Mouse (Mus musculus) left cerebral cortex, adult 9 months (tissue): ENCODE results near the gene Hand2.

Experiments
- DNase-seq, 2 experiments: peaks; one replicate each; pipeline ENCODE4 v3.0.0; 2022; ENCODE audit warnings: low spot score in 2 of 2

Hand2 gene

DNA sequence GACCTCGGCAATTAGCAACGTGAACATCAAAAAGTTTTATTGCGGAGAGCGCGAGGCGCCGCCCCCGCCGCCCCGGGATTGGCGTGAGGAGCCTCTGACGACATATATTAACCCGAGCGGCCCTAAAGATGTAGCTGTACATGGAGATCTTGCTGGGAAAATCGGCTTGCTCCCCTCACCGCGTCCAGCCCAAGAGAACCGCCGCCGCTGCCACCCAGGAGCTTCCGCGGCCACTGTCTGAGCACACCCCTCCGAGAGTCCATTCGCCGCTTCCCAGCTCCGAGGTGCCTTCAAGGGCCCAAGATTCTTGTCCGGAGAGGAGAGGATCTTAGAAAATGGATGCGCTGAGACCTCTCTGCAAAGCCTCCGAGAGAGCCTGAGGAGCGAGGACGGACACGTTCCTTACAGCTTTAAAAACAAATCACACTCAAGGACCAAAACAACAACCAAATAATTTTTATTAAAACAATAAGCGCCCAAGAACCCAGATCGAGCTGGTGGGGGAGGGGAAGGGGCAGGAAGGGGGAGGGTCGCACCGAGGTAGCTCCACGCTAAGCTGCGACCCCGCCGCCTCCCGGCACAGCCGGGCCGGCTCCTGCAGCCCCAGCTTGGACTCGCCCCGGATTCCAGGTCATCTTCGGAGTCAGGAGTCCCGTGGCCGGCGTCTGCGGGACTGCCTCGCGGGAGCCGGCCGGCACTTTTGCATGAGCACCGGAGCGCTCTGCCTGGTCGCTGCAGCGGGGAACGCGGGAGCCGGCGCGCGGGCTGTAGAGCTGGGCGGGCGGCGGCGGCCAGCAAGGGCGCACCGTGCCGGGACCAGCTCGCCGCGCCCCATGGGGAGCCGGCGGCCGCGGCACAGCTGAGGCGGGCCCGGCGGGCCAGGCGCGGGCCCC lies at the start of gene Hand2:
Gene Hand2 (plus strand): TSS at position 133 of the 893 bp plus-strand sequence.
- no peak for DNase-seq

DNA sequence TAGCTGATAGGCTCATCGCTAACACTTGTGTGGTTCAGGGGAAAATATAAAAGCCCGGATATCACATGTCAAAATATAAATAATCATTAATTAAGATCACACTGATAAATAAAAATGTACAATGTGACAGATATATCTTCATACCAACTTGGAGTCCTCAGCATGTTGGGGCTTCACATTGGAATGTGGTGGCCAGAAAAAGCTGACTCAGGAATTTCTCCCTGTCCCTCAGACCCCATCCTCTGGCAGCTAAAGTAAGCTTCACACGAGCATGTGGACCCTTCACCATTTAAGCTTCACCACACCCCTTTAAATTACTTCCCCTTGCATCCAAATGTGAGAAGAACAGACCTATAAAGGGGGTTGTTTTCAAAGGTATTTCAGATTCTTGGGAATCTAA lies 47.7 kb upstream of the Hand2 start:
- no peak for DNase-seq

DNA sequence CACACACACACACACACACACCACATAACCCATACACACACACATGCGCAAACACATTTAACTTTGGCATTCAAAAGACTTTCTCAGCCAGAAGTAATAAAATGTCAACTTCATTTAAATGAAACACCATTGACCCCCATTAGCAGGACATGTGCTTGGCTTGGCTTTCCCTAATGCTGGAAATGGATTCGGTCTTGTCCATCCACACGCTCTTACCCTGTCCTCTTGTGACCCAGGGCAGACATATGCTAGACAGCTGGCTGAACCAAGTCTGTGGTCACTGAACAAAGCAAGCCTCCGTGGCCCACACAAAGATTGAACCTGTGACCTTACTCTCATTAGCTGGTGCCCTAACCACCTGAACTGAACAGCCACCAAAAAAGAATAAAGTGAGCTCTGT lies 27.3 kb upstream of the Hand2 start:
- no peak for DNase-seq

DNA sequence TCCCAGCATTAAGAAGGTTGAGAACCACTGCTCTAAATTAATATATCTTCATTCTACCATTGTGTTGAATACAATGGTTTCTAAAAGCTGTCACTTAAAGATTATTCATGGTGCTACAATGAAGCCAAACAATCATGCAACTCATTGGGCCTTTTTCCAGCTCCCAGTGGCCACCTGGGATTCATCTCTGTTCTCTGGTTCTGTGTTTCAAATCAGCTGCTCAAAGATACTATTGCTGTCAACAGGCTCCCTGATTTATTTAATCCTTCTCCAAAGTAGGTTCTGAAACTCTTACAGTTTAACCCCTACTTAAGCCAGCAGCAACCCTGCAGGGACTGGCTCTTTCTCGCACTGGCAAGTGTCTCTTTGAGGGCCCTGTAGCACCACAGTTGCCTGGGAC lies 17.3 kb upstream of the Hand2 start:
- DNase-seq, result no peak

DNA sequence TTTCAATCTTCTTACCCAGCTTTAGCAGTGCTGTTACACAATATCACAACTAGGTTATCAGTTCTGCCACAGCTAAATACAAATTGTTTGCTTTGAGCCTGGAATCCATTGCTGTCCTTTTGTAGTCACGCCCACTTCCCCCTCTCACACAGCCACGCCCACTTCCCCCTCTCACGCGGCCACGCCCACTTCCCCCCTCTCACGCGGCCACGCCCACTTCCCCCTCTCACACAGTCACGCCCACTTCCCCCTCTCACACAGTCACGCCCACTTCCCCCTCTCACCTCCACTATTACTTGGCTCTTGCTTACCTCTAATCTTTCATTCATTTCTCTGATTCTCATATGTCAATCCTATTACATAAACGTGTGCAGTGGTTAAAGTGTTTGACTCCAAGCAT lies 15.8 kb upstream of the Hand2 start:
- no peak for DNase-seq

DNA sequence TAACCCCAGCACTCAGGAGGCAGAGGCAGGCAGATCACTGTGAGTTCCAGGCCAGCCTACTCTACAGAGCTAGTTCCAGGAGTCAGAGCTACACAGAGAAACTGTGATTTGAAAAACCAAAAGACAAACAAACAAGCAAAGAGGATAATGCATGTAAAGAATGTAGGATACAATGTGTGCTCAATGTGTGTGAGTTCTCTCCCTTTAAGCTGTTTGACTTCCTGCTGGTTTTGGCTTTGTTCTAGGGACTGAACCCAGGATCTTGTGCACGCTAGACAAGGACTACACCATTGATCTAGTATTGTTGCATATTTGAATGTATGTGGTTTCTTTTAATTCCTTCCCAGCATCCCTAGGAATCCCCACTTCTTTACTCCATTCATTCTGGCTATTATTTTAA lies 14.3 kb upstream of the Hand2 start:
- no peak for DNase-seq

DNA sequence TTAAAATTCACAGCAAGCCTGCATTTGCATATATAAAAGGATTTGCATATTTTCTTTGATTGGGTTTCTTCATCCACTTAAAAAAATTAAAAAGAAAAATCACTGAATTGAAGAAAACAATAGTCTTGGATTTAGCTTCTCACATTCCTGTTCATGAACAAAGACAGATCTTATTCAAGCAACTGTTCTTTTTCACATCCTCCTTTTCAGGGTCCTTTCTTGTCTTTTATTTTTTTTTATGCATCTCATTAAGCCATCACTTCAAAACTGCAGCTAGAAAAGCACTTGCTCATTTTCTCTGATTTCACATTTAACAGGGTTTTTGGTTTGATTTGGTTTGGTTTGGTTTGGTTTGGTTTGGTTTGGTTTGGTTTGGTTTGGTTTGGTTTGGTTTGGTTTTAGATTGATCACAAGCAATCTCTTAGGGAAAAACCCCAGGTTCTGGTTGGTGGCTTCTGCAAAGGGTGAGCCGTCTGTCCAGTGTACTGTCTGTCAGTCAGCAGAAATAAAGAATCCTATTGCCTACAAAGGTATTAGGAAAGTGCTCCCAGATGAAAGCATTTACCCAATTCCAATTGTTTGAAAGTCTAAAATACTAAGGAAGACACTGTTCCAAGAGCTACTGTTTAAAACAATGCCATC lies 10.8 kb upstream of the Hand2 start:
- DNase-seq, result no peak

DNA sequence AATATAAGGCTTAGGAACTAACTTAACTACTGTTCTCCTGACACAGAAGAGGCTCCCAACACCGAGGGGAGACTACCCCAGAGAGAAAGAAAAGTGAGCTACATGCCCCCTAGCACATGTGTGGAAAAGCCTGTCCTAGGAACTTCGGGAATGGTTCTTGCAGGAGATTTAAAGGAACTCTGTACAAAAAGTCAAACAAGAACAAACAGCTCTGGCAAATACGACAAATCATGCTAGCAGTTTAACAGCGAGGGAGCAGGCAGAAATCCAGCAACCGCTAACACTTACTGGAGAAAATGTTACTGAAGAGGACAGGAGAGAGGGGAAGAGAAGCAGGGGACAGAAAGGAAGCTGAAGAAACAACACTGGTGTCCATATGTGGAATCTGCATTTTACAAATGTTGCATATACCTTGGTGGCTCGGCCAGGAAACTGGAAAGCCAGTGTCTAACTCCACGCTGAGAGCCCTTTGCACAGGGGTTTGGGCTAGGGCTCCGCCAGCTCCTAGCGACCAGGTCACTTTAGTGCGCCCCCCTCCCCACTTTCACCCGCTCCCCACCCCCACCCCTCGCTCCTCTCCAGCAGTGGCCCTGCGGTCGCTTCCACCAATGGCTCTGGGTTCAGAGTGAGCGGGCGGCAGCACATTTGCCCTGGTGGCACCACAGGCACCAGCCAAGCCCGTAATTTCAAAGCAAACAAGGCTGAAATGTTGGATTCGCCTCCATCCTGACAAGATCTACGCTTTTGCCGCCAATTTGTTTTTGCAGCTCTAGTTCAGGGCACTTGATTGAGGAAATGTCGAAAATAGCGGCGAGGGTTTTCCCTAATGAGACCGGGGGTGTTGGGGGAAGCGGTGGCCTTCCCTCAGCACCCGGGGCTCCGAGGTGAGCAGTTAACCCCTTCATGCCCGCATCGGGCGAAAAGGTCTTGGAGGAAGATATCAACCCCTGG lies 8.5 kb upstream of the Hand2 start:
- no peak for DNase-seq

DNA sequence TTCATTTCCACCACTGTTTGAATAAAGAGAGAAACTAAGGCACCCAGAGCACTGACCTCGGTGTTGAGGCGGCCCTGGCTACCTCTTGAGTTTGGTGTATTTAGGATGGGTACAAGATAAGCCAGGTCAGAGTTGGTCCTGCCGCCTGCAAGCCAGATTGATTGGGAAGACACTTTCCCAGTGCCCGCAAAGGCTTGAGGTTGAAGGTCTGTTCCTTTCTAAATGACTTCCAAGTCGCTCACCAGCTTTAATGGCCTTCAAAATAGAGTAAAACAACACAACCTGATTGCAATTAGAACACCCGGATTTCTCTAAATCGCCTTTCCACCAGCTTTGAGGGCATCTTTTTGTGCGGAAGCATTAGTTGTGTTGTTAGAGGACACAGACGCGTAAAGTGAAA lies 7.2 kb upstream of the Hand2 start:
- DNase-seq, result no peak

DNA sequence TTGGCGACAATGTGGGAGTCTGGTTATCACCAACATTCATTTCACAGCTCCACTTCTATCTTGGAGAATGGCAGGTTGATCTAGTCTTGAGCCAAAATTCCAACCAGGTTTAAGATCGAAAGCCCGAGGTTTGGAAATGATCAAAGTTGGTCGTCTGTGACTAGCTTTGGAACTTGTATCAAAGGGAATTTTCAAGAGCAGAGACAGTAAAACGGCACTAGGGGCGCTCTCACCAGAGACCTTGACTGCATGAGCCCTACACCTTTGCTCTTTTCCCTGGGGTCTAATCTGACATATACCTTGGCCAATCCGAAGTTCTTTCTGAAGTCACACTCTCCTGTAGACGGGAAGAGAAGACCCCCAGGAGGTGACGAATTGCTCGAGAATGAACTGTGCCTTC lies 6.6 kb upstream of the Hand2 start:
- DNase-seq, result no peak

DNA sequence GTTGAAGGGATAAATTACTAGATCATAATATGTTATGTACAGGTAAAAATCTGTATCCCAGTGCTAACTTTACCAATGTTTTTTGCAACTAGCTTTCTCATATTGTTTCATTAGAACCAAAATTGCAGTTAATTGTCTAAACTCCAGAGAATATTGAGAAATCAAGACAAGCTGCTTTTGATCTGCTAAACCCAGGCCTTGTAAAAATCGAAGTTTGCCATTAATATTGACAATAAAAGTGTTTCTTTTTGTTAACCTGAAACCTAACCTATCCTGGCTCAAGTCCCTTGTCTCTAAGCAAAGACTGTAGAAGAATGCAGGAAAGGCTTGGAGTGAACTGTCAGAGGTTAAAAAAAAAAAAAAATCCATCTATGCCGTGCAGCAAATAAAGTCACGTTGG lies 5.3 kb upstream of the Hand2 start:
- DNase-seq, result no peak

DNA sequence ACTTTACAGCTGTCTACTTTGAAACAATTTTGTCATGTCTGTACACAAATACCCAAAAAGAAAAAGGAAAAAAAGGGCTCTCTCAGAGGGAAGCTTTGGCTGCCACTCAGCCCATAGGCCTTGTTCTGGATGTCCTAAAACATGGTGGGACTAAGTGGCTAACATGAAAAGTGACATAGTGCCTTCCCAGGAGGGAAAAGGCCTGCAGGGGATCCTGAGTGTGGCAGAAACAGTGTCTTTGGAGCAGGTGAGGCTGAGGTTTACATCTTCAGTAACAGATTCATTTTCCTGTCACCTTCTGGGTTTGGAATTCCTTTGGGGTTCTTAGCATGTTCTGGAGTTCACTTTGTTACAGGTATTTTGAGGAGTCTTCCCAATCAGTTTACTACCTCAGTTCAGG lies 3.7 kb upstream of the Hand2 start:
- no peak for DNase-seq

DNA sequence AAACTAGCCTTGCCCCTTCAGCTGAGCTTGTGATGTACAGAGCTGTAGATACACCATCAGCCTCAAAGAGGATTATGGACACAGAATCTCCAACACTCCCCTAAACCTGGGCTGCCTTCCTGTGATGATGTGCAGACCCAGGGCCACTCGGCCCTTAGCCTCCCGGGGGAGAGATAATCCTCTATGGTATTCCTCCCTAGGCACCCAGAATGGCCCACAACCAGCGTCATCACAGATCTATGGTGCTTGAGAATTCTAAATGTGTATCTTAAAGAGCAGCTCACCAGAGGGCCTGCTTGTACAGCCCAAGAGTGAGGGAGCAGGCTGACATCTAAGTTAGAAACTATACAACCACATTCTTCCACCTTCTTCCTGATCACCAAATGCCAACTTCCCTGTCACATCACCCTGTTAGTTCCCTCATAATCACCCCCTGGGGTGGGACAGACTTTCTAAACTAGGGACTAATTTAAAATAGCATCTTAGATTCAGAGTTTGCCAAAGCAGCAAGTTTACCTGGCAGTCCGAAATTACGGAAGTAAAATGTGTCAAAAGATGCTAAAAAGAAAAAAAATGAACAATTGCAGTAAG lies 2.8 kb upstream of the Hand2 start:
- no peak for DNase-seq

DNA sequence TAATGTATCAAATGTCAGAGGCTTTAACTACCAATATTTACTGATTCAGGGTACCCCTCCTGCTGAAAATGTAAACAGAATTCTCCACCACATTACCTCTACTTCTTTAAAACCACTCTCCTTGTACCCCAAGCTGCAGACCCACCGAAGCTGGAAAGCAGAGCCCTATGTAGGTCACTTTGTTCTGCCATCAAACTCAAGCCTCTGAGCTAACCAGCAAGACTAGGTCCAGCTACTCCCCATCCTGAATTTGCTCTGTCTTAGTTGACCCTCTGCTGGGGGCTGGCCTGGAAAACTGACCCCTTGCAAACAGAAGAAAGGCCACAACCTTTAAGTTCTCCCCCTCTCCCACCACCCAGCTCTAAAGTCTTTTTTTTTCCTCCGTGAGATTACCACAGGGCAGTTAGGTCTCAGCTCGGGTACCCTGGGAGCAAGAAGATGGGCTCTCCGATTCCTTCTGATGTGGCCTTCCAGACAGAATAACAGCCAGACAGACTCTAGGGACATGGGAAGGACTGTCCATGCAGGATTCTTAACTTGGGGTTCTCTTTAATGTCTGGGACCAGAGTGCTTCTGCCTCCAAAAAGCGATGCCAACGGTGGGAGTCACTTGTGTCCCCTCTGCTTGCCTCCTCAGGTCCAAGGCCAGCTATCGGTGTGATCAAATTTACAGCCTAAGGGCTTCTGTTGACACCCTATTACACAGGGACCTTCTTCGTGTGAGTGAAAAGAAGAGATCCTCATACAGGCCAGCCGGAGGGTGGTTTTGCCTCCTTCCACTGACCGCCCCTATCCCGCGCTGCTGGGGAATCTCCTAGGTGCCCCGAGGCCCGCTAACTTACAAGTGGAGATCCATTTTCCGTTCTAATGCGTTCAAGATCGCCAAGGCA lies 1.4 kb upstream of the Hand2 start:
- no peak for DNase-seq

DNA sequence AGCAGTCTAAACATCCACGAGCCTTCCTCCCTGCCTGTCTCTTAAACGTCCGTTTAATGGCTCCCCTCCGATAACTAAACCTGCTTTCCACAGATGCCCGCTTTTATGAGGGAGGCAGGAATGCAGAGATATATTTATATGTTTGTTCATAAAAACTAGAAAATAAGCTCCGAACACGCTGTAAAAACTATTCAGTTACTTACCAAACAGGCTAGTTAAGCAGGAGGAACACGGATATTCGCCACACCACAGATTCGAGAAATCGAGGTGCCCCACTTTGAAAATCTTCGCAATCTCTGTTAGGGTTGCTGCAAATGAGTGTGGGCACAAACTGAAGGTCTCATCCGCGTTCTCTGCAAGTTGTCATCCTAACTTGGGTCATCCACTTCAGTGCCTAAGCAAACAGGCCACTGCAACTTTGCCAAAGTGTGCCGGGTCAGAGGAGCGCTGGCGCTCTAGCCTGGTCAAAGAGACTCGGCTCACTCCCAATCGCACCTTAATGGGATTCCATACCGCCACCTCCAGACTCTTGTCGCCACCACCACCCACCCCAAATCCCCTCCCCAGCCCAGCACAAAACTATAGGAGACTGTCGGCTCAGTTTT lies 700 bp upstream of the Hand2 start:
- no peak for DNase-seq

DNA sequence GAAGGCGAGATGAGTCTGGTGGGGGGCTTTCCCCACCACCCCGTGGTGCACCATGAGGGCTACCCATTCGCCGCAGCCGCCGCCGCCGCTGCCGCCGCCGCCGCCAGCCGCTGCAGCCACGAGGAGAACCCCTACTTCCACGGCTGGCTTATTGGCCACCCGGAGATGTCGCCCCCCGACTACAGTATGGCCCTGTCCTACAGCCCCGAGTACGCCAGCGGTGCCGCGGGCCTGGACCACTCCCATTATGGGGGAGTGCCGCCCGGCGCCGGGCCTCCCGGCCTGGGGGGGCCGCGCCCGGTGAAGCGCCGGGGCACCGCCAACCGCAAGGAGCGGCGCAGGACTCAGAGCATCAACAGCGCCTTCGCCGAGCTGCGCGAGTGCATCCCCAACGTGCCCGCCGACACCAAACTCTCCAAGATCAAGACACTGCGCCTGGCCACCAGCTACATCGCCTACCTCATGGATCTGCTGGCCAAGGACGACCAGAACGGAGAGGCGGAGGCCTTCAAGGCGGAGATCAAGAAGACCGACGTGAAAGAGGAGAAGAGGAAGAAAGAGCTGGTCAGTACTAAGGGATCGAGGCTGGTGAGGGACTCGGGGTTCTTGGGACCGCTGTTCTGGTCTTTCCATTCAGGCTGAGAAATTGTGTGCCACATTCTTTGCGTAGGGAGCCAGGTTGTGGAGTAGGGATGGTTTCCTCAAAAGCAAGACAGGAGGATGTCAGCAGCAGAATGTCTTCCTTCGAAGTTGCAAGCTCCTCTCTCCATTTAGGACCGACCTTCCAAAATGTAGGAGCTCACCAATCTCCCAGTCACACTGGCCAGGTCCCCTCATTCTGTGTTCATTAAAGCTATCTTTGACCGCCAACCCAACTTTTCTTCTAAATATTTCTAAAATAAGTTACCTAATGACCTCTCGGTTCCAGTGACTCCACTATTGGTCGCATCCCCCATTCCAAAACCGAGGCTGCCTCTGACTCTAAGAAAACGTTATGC lies 1.4 kb downstream of the Hand2 start:
- DNase-seq, result no peak

DNA sequence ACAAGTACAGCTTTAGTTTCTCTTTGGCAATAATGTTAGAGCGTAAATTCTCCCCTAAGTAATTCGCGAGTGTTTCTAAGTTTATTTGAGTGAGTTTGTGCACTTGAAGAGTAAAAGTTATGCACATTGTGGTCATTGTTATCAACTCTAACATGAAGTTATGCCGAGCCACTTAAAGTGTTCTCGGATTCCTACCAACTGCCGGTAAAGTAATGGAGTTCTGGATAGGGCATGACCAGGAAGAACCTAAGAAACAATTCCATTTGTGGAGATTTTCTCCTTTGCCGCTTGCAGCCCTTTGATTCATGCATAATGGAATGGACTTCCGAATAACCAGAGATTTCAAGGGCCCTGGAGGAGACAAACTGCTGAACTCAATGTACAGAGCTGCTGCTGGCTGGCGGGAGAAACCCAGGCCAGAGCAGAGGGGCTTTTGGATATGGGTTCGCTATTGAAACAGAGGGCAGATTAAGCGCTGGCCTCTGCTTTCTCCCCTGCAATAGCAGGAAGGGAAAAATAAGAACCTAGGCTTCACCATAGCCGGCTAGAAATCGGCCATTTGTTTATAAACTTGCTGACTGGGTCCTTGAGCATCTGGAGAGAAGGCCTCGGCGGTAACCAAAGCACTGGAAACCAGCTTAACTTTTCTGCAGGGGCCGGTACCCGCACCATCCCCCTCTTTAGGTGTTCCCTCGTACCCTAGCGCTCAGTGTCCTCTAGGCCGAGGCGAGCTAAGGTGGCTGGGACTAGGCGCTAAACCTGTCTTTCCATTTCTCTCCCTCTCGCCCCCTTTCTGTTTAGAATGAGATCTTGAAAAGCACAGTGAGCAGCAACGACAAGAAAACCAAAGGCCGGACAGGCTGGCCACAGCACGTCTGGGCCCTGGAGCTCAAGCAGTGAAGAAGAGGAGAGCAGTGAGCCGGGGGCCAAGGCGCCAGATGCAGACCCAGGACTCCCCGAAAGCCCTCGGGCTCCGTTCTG lies 2.5 kb downstream of the Hand2 start:
- DNase-seq, result no peak

DNA sequence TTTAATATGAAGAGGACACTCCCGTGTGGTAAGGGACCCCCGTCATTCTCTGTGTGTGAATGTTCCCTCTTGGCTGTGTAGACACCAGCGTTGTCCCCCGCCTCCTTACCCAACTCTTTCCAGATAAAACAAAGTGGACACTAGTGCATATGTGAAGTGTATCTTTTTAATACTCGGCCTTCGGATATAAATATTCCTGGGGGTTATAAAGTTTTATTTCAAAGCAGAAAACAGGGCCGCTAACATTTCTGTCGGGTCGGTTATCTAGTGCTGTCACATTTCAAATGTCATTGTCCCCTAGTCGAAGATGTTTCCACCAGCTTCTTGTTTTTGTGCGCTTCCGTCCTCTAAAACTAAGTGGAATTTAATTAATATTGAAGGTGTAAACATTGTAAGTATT lies 3.3 kb downstream of the Hand2 start:
- no peak for DNase-seq
